Mouse (Mus musculus) ES-E14 (cell line): ENCODE data around the gene Rnase4. TPM values are rescaled to one million over a fixed set of nuclear protein-coding genes. Genes with fewer than 3 reads are reported as not detected.

Experiments used
- DNase-seq: peaks from one replicate; pipeline ENCODE4 v3.0.0-alpha.2; 2013; ENCODE audit warnings: low read depth, low spot score
- H3K27ac ChIP-seq: 2 replicates; pipeline ENCODE4 v1.5.1; 2012; ENCODE audit warnings: low read depth, mild to moderate bottlenecking, low read length, moderate library complexity, mixed read lengths; ENCODE audit not compliant: poor library complexity, insufficient read depth, severe bottlenecking
- H3K36me3 ChIP-seq: 2 replicates; pipeline ENCODE4 v1.6.1; 2012; ENCODE audit warnings: mild to moderate bottlenecking, low read length, moderate library complexity, mixed read lengths; ENCODE audit not compliant: control insufficient read depth, poor library complexity, insufficient read depth, severe bottlenecking
- H3K4me1 ChIP-seq, 2 experiments: fragments of 150-350 bp in 1 of 2; sonication (generic) in 1 of 2; 2 replicates each; pipeline ENCODE4 v1.6.1; 2012; ENCODE audit warnings: low read length in 2 of 2, mild to moderate bottlenecking in 1 of 2, mixed read lengths in 1 of 2; ENCODE audit not compliant: control insufficient read depth in 2 of 2, insufficient read depth in 2 of 2, poor library complexity in 1 of 2
- H3K4me3 ChIP-seq, 2 experiments: fragments of 150-350 bp in 1 of 2; sonication (generic) in 1 of 2; 2 replicates each; pipeline ENCODE4 v1.5.1; 2012; ENCODE audit warnings: low read length in 2 of 2, low read depth in 1 of 2, mild to moderate bottlenecking in 1 of 2, mixed read lengths in 1 of 2; ENCODE audit not compliant: insufficient read depth in 1 of 2, poor library complexity in 1 of 2, severe bottlenecking in 1 of 2
- H3K9ac ChIP-seq: 2 replicates; pipeline ENCODE4 v1.6.1; 2012; ENCODE audit warnings: low read depth, mild to moderate bottlenecking, low read length, mixed read lengths; ENCODE audit not compliant: poor library complexity, insufficient read depth, severe bottlenecking
- H3K9me3 ChIP-seq: fragments of 150-350 bp; sonication (generic); 2 replicates; pipeline ENCODE4 v1.6.1; 2012; ENCODE audit warnings: low read depth, mild to moderate bottlenecking, low read length; ENCODE audit not compliant: control insufficient read depth, insufficient read depth
- CHD2 ChIP-seq: IDR thresholded peaks from 2 replicates; pipeline ENCODE4 v1.6.1; 2014; ENCODE audit warnings: mild to moderate bottlenecking, low read depth, low read length, inconsistent platforms
- HCFC1 ChIP-seq: IDR thresholded peaks from 2 replicates; pipeline ENCODE4 v1.6.1; 2012; ENCODE audit warnings: low read length, inconsistent platforms, borderline replicate concordance; ENCODE audit not compliant: insufficient read depth
- MAFK ChIP-seq: IDR thresholded peaks from 2 replicates; pipeline ENCODE4 v1.6.1; 2014; ENCODE audit warnings: mild to moderate bottlenecking, low read depth, low read length, inconsistent platforms; ENCODE audit not compliant: insufficient read depth
- ZC3H11A ChIP-seq: IDR thresholded peaks from 2 replicates; pipeline ENCODE4 v1.6.1; 2012; ENCODE audit warnings: low read depth, mild to moderate bottlenecking, inconsistent platforms, low read length, borderline replicate concordance
- ZNF384 ChIP-seq: IDR thresholded peaks from 2 replicates; pipeline ENCODE4 v1.6.1; 2012; ENCODE audit warnings: low read depth, low read length, inconsistent platforms
- in situ Hi-C, 2 experiments: fragments of 600-800 bp; cut with MboI; formaldehyde crosslinking; loops; one replicate each; pipeline ENCODE4 v1.15.1; 2025; ENCODE audit warnings: low sequenced_read_pairs in 2 of 2, inconsistent platforms in 1 of 2; ENCODE audit not compliant: unreplicated experiment in 2 of 2
- total RNA-seq: library from RNA; depleted of rRNA; stranded (reverse); fragments of 300-350 nt; gene quantifications from 2 replicates; pipeline ENCODE4 v1.2.3, GENCODE M21; 2012; rRNA removed

Rnase4 gene
- total RNA-seq, 1 experiment = 2.5 TPM

- TF ChIP-seq ZNF384 (no peak), MAFK (no peak), ZC3H11A (no peak), CHD2 (no peak), HCFC1 (no peak)
- in situ Hi-C loops = no loop called here
- no peak for DNase-seq
- no peak overlapping the region for H3K27ac ChIP-seq
- no peaks in the 10 kb centered on the region for H3K36me3 ChIP-seq
- no peaks in the 10 kb centered on the region for H3K9me3 ChIP-seq
- H3K4me1 ChIP-seq = no peaks in the 10 kb centered on the region
- no peak overlapping the region for H3K4me3 ChIP-seq
- H3K9ac ChIP-seq = no peak overlapping the region
Measured at GRCm38 (mm10) chr14:51148006-51148405, 57.1 kb downstream of the Rnase4 start.

GRCm38 (mm10) chr14:51149164-51149563 lies 58.3 kb downstream of the Rnase4 start:
- no peak for TF ChIP-seq HCFC1
- TF ChIP-seq ZC3H11A = no peak
- no peak for TF ChIP-seq MAFK
- TF ChIP-seq ZNF384 = no peak
- no peak for TF ChIP-seq CHD2
- no peak overlapping the region for H3K9ac ChIP-seq
- DNase-seq = no peak
- H3K4me1 ChIP-seq = no peaks in the 10 kb centered on the region
- no peak overlapping the region for H3K4me3 ChIP-seq
- in situ Hi-C loops = no loop called here
- H3K9me3 ChIP-seq = no peaks in the 10 kb centered on the region
- H3K36me3 ChIP-seq = no peaks in the 10 kb centered on the region
- no peak overlapping the region for H3K27ac ChIP-seq

- Histone ChIP-seq H3K4me3 (no peak overlapping the region), H3K36me3 (no peaks in the 10 kb centered on the region), H3K27ac (no peak overlapping the region), H3K4me1 (no peaks in the 10 kb centered on the region), H3K9ac (no peak overlapping the region), H3K9me3 (no peaks in the 10 kb centered on the region)
- no peak for TF ChIP-seq MAFK
- TF ChIP-seq HCFC1 = no peak
- no peak for TF ChIP-seq CHD2
- TF ChIP-seq ZNF384 = no peak
- no peak for TF ChIP-seq ZC3H11A
- in situ Hi-C loops = no loop called here
- DNase-seq = no peak
Measured at GRCm38 (mm10) chr14:51150206-51150831, 59.4 kb downstream of the Rnase4 start.

DNA sequence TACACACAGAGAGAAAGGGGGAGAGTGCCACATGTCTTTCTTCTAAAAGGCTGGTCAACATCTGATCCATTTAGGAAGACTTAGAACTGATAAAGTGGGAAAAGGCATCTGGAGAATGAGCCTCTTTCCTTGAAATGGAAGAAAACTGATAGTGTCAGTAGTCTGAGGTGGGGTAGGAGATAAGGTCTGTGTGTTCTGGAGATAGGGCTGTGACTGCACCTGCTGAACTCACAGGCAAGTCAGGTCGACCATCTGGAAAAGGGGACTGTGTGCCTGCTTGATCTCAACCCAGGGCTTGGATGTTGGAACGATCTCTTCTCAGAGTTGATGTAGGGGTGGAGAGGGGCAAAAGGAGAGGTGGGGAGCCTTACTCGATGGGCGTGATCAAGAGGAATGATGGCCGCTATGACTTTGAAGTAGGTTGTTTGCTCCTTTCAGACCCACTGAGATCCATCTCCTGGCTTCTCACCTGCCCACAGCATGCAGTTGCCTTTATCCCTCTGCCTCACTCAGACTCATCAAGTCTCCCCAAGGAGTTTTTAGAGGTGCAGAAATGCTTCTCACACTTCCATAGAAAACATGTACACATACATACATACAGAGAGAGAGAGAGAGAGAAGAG lies 61.5 kb downstream of the Rnase4 start:
- H3K36me3 ChIP-seq = no peaks in the 10 kb centered on the region
- no peaks in the 10 kb centered on the region for H3K4me1 ChIP-seq
- no peak overlapping the region for H3K9ac ChIP-seq
- no peak for DNase-seq
- in situ Hi-C loops = no loop called here
- H3K27ac ChIP-seq = no peak overlapping the region
- TF ChIP-seq HCFC1 (no peak), ZNF384 (no peak), CHD2 (no peak), ZC3H11A (no peak), MAFK (no peak)
- no peak overlapping the region for H3K4me3 ChIP-seq
- H3K9me3 ChIP-seq = no peaks in the 10 kb centered on the region

Other genes with a start within 250 kb of the Rnase4 start
- gene Tep1, start 220.5 kb upstream of the Rnase4 start, total RNA-seq = 11.5 and 19.5 TPM in 2 replicates
- gene Klhl33, start 193.6 kb upstream of the Rnase4 start, total RNA-seq = 0.09 and 0.32 TPM in 2 replicates
- gene Osgep, start 166.2 kb upstream of the Rnase4 start, total RNA-seq = 19.1 and 34.9 TPM in 2 replicates
- 127 and 205 TPM in 2 replicates for gene Apex1, start 166.1 kb upstream of the Rnase4 start, total RNA-seq
- 19.4 and 42.3 TPM in 2 replicates for gene Pip4p1, start 160.2 kb upstream of the Rnase4 start, total RNA-seq
- gene Pnp, start 160.0 kb upstream of the Rnase4 start, total RNA-seq = 74.8 and 115 TPM in 2 replicates
- 25.4 and 26.2 TPM in 2 replicates for gene Gm49342, start 146.6 kb upstream of the Rnase4 start, total RNA-seq
- 1.1 and 2.2 TPM in 2 replicates for gene Pnp2, start 135.1 kb upstream of the Rnase4 start, total RNA-seq
- not detected in 2 replicates for gene Rnase10, start 83.3 kb upstream of the Rnase4 start, total RNA-seq
- gene Rnase9, start 49.2 kb upstream of the Rnase4 start, total RNA-seq = not detected in 2 replicates
- not detected in 2 replicates for gene Rnase11, start 40.9 kb upstream of the Rnase4 start, total RNA-seq
- gene Rnase12, start 33.4 kb upstream of the Rnase4 start, total RNA-seq = 0.36 and 1.1 TPM in 2 replicates
- not detected in 2 replicates for gene Olfr750, start 16.6 kb upstream of the Rnase4 start, total RNA-seq
- gene Ang, start 73 bp downstream of the Rnase4 start, total RNA-seq = 1.2 and 1.4 TPM in 2 replicates
- not detected in 2 replicates for gene Eddm3b, start 23.3 kb downstream of the Rnase4 start, total RNA-seq
- not detected in 2 replicates for gene Rnase6, start 32.8 kb downstream of the Rnase4 start, total RNA-seq
- gene Rnase1, start 55.7 kb downstream of the Rnase4 start, total RNA-seq = not detected in 2 replicates
- not detected in 2 replicates for gene Rnase2b, start 71.2 kb downstream of the Rnase4 start, total RNA-seq
- 1.2 TPM in 1 of 2 replicates, not detected in the other for gene Ang2, start 108.1 kb downstream of the Rnase4 start, total RNA-seq
- gene Ear14, start 112.3 kb downstream of the Rnase4 start, total RNA-seq = not detected in 2 replicates
- gene Rnase2a, start 165.0 kb downstream of the Rnase4 start, total RNA-seq = not detected in 2 replicates